Mouse (Mus musculus) embryonic facial prominence, embryonic 14.5 days (tissue): ENCODE results near the gene Traf3ip3. TPM values are rescaled to one million over a fixed set of nuclear protein-coding genes. Genes with fewer than 3 reads are reported as not detected.

Experiments
- ATAC-seq: fragments of 200-750 bp; cut with Nextera tagmentation; 2 replicates; pipeline ENCODE4 v1.8.0; 2017; ENCODE audit warnings: low read depth, moderate number of reproducible peaks, moderate TSS enrichment
- DNase-seq: peaks from one replicate; pipeline ENCODE4 v3.0.0-alpha.2; 2015; ENCODE audit warnings: low spot score
- H3K27ac ChIP-seq: fragments of 300-500 bp; sonication (generic); replicated peaks from 2 replicates; pipeline ENCODE4 v1.5.1; 2014; ENCODE audit warnings: low read depth, mild to moderate bottlenecking, low read length, moderate library complexity
- H3K27me3 ChIP-seq: fragments of 300-500 bp; sonication (generic); replicated peaks from 2 replicates; pipeline ENCODE4 v1.6.1; 2014; ENCODE audit warnings: low read length; ENCODE audit not compliant: control insufficient read depth, insufficient read depth
- H3K36me3 ChIP-seq: fragments of 300-500 bp; sonication (generic); 2 replicates; pipeline ENCODE4 v1.6.1; 2014; ENCODE audit warnings: low read length, mixed read lengths; ENCODE audit not compliant: control insufficient read depth, insufficient read depth
- H3K4me1 ChIP-seq: fragments of 300-500 bp; sonication (generic); 2 replicates; pipeline ENCODE4 v1.6.1; 2014; ENCODE audit warnings: antibody characterized with exemption, low read length; ENCODE audit not compliant: control insufficient read depth, insufficient read depth
- H3K4me2 ChIP-seq: fragments of 300-500 bp; sonication (generic); 2 replicates; pipeline ENCODE4 v1.6.1; 2014; ENCODE audit warnings: low read depth, mild to moderate bottlenecking, low read length, moderate library complexity, mixed read lengths
- H3K4me3 ChIP-seq: fragments of 300-500 bp; sonication (generic); 2 replicates; pipeline ENCODE4 v1.5.1; 2014; ENCODE audit warnings: low read depth, mild to moderate bottlenecking, low read length
- H3K9ac ChIP-seq: fragments of 300-500 bp; sonication (generic); 2 replicates; pipeline ENCODE4 v1.6.1; 2014; ENCODE audit warnings: low read depth, mild to moderate bottlenecking, low read length, moderate library complexity, mixed read lengths
- H3K9me3 ChIP-seq: fragments of 300-500 bp; sonication (generic); 2 replicates; pipeline ENCODE4 v1.6.1; 2016; ENCODE audit warnings: low read length; ENCODE audit not compliant: control insufficient read depth
- WGBS: fragments of 180-500 bp; shearing (Covaris S2); extraction: QIAGEN DNeasy Blood & Tissue Kit; methylation state at CpG from one replicate; pipeline ENCODE4 v1.1.7; 2014; 5-methylcytosine and 5-hydroxymethylcytosine counted together
- polyA plus RNA-seq: library from polyadenylated mRNA; unstranded; fragments of >200 nt; fragmentation: Nextera tagmentation; extraction: Ambion mirVana; gene quantifications from 2 replicates; pipeline ENCODE4 v1.2.1, GENCODE M21; 2014

The Traf3ip3 gene
- polyA plus RNA-seq, result 34.7 and 39.3 TPM in 2 replicates

- Histone ChIP-seq H3K4me1 (no peaks in the 10 kb centered on the region), H3K4me3 (no peak within 1 kb of the TSS), H3K27me3 (no peaks in the 10 kb centered on the region), H3K9ac (no peak within 1 kb of the TSS), H3K27ac (no peak within 1 kb of the TSS), H3K4me2 (no peak within 1 kb of the TSS), H3K36me3 (no peaks in the 10 kb centered on the region), H3K9me3 (no peaks in the 10 kb centered on the region)
- 52% methylated on average over 5 of the region's 5 CpGs for WGBS
- ATAC-seq, result no peak
- DNase-seq, result no peak
Measured at GRCm38 (mm10) chr1:193201383-193201778, at the start of gene Traf3ip3. Traf3ip3 (minus strand) TSS chr1:193201703.

- ATAC-seq (no peak), DNase-seq (no peak)
- Histone ChIP-seq H3K4me2 (no peak overlapping the region), H3K36me3 (no peaks in the 10 kb centered on the region), H3K4me1 (no peaks in the 10 kb centered on the region), H3K4me3 (no peak overlapping the region), H3K27me3 (no peaks in the 10 kb centered on the region), H3K9ac (no peak overlapping the region), H3K27ac (no peak overlapping the region), H3K9me3 (no peaks in the 10 kb centered on the region)
- 82% methylated on average over 2 of the region's 2 CpGs for WGBS
Measured at GRCm38 (mm10) chr1:193250026-193250425, 48.5 kb upstream of the Traf3ip3 start.

- no peak overlapping the region for H3K9ac ChIP-seq
- ATAC-seq, result no peak
- H3K4me2 ChIP-seq, result no peak overlapping the region
- 84% methylated on average over 6 of the region's 6 CpGs for WGBS
- H3K36me3 ChIP-seq, result no peaks in the 10 kb centered on the region
- no peaks in the 10 kb centered on the region for H3K9me3 ChIP-seq
- no peaks in the 10 kb centered on the region for H3K27me3 ChIP-seq
- DNase-seq, result no peak
- no peak overlapping the region for H3K4me3 ChIP-seq
- peaks cover 3% of the 10 kb centered on the region; the same call in 1 of the 2 replicates for H3K4me1 ChIP-seq
- H3K27ac ChIP-seq, result no peak overlapping the region
Measured at GRCm38 (mm10) chr1:193244235-193244634, 42.7 kb upstream of the Traf3ip3 start.

GRCm38 (mm10) chr1:193243571-193244193, 42.2 kb upstream of the Traf3ip3 start:
- Histone ChIP-seq H3K36me3 (no peaks in the 10 kb centered on the region), H3K9me3 (no peaks in the 10 kb centered on the region), H3K27me3 (no peaks in the 10 kb centered on the region), H3K4me2 (no peak overlapping the region), H3K4me3 (no peak overlapping the region), H3K9ac (no peak overlapping the region), H3K27ac (peak overlapping the region; percentile 53; the same call in 1 of the 2 replicates), H3K4me1 (peaks cover 3% of the 10 kb centered on the region; the same call in 1 of the 2 replicates)
- ATAC-seq, result peak; percentile 33; the same call in 1 of the 2 replicates
- DNase-seq, result peak; percentile 48
- 46% methylated on average over 10 of the region's 10 CpGs for WGBS

GRCm38 (mm10) chr1:193242863-193243262, 41.4 kb upstream of the Traf3ip3 start:
- H3K4me2 ChIP-seq, result no peak overlapping the region
- 66% methylated on average over 4 of the region's 4 CpGs for WGBS
- H3K9me3 ChIP-seq, result no peaks in the 10 kb centered on the region
- H3K9ac ChIP-seq, result no peak overlapping the region
- ATAC-seq (no peak), DNase-seq (no peak)
- H3K4me3 ChIP-seq, result no peak overlapping the region
- H3K27me3 ChIP-seq, result no peaks in the 10 kb centered on the region
- no peaks in the 10 kb centered on the region for H3K36me3 ChIP-seq
- peaks cover 3% of the 10 kb centered on the region; the same call in 1 of the 2 replicates for H3K4me1 ChIP-seq
- no peak overlapping the region for H3K27ac ChIP-seq

- Histone ChIP-seq H3K9me3 (no peaks in the 10 kb centered on the region), H3K4me3 (no peak overlapping the region), H3K4me2 (no peak overlapping the region), H3K9ac (no peak overlapping the region), H3K27ac (no peak overlapping the region), H3K27me3 (no peaks in the 10 kb centered on the region), H3K4me1 (peaks cover 3% of the 10 kb centered on the region; the same call in 1 of the 2 replicates), H3K36me3 (no peaks in the 10 kb centered on the region)
- no peak for DNase-seq
- WGBS, result 73% methylated on average over 8 of the region's 8 CpGs
- peak; percentile 47; the same call in 1 of the 2 replicates for ATAC-seq
Measured at GRCm38 (mm10) chr1:193242238-193242637, 40.7 kb upstream of the Traf3ip3 start.

- Histone ChIP-seq H3K9ac (no peak overlapping the region), H3K4me2 (no peak overlapping the region)
- ATAC-seq, result no peak
Measured at GRCm38 (mm10) chr1:193241436-193241835, 39.9 kb upstream of the Traf3ip3 start.

GRCm38 (mm10) chr1:193238426-193238825, 36.9 kb upstream of the Traf3ip3 start:
- WGBS, result 65% methylated on average over 4 of the region's 4 CpGs

More at GRCm38 (mm10) chr1:193241436-193241835, 39.9 kb upstream of the Traf3ip3 start:
- Histone ChIP-seq H3K36me3 (no peaks in the 10 kb centered on the region), H3K4me1 (peaks cover 3% of the 10 kb centered on the region; the same call in 1 of the 2 replicates), H3K27me3 (no peaks in the 10 kb centered on the region), H3K4me3 (no peak overlapping the region), H3K27ac (no peak overlapping the region), H3K9me3 (no peaks in the 10 kb centered on the region)
- no peak for DNase-seq
- 85% methylated on average over 4 of the region's 4 CpGs for WGBS

GRCm38 (mm10) chr1:193234930-193235329, 33.4 kb upstream of the Traf3ip3 start:
- Histone ChIP-seq H3K36me3 (no peaks in the 10 kb centered on the region), H3K4me1 (peaks cover 5% of the 10 kb centered on the region; the same call in 1 of the 2 replicates), H3K27me3 (no peaks in the 10 kb centered on the region), H3K9ac (no peak overlapping the region), H3K4me2 (no peak overlapping the region), H3K9me3 (no peaks in the 10 kb centered on the region), H3K27ac (no peak overlapping the region), H3K4me3 (no peak overlapping the region)
- 59% methylated on average over 7 of the region's 7 CpGs for WGBS
- peak; percentile 77 for DNase-seq
- no peak for ATAC-seq

More at GRCm38 (mm10) chr1:193238426-193238825, 36.9 kb upstream of the Traf3ip3 start:
- DNase-seq (no peak), ATAC-seq (no peak)
- Histone ChIP-seq H3K9ac (no peak overlapping the region), H3K27ac (no peak overlapping the region), H3K4me3 (no peak overlapping the region), H3K27me3 (no peaks in the 10 kb centered on the region), H3K36me3 (no peaks in the 10 kb centered on the region), H3K9me3 (no peaks in the 10 kb centered on the region), H3K4me1 (peaks cover 3% of the 10 kb centered on the region; the same call in 1 of the 2 replicates), H3K4me2 (no peak overlapping the region)
